Mouse (Mus musculus): ENCODE measurements around the gene Slc8a3.

- TF ChIP-seq CTCF (conservative IDR thresholded peaks at IDR 0.05; ENCODE audit: low read length) (no peak), NANOG (IDR thresholded peaks at IDR 0.05; ENCODE audit: borderline replicate concordance, low read length) (no peak)
Measured at GRCm38 (mm10) chr12:81273333-81273732, 59.6 kb downstream of the Slc8a3 start.

All from E14TG2a.4 (cell line).